Mouse (Mus musculus): ENCODE results near the gene Cd34. TPM values are rescaled to one million over a fixed set of nuclear protein-coding genes. Genes with fewer than 3 reads are reported as not detected.

Cd34 gene
- total RNA-seq (2021) = 10 to 100 TPM; 39.8 to 41.4 TPM
- long read RNA-seq, experiment 1, transcript Cd34-202 (8 exons, 2,554 nt) = minor isoform, 8 of 32 reads
- long read RNA-seq, experiment 1, transcript Cd34-201 (8 exons, 2,454 nt) = major isoform, 16 of 32 reads
- long read RNA-seq, experiment 1, partial matches to known transcripts = 7 of 32 reads
- long read RNA-seq, experiment 1, other reads (novel, unspliced or antisense) = 1 of 32 reads
- long read RNA-seq, experiment 2, transcript Cd34-202 (8 exons, 2,554 nt) = minor isoform, 6 of 39 reads
- long read RNA-seq, experiment 2, transcript Cd34-201 (8 exons, 2,454 nt) = major isoform, 20 of 39 reads
- long read RNA-seq, experiment 2, partial matches to known transcripts = 3 of 39 reads
- long read RNA-seq, experiment 2, other reads (novel, unspliced or antisense) = 10 of 39 reads

DNA sequence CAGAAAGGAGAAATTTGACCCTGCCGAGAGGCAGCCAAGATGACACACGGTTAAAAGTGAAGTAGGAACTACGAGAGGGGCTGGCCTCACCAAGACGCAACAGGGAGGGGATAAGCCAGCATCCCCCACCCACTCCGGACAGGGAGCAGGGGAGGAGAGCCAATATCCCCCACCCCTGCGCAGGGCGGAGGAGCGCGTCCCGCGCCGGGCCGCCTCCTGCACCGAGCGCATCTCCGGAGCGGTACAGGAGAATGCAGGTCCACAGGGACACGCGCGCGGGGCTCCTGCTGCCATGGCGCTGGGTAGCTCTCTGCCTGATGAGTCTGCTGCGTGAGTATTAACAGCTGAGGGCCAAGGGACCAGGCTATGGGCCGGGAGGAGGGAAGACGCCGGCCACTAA is at the start of gene Cd34:
Cd34 (plus strand) TSS at position 105 of the 400 bp plus-strand sequence.
- intact Hi-C loops (cut with DNase I) = no loop called here

DNA sequence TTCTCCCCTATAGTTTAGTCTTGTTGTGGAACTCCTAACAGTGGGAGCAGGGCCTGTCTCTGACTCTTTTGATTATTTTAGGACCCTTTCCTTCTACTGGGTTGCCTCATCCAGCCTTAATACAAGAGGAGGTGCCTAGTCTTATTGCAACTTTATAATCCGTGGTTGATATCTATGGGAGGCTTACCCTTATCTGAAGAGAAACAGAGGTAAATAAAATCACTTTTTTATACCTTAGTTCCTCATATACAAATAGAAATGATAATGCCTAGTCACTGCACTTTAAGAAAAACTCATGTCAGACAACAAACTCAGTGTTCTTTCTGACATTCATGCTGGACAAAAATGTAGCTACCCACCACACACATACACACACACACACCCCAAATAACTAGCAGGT is 44.1 kb upstream of the Cd34 start:
- intact Hi-C loops (cut with DNase I) = no loop called here
- DNase-seq = no peak

More for the DNA sequence above, at the start of gene Cd34:
- DNase-seq = peak; percentile 71 to 80

GRCm38 (mm10) chr1:194895287-194895686 is 43.3 kb upstream of the Cd34 start:
- intact Hi-C loops (cut with DNase I) = no loop called here
- no peak for DNase-seq

DNA sequence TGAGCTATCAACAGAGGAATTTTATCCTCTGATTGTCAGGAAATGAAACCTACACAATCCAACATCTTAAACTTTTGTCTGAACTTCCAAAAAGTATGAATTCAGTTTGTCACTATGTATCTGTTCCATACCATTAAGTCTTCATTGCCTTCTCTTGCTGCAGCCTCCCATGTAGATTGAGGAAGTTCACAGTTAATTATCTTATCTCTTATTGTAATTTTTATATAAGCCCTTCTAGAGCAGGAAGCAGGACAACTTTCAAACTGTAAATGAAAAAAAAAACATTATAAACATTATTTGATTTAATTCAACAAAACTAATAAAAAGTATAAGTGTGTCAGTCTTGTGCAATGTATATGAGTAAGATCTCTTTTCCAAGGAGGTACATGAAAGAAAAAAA is 37.5 kb upstream of the Cd34 start:
- no peak for DNase-seq
- intact Hi-C loops (cut with DNase I) = no loop called here

GRCm38 (mm10) chr1:194901826-194902225 is 36.8 kb upstream of the Cd34 start:
- no peak for DNase-seq
- intact Hi-C loops (cut with DNase I) = no loop called here

- no peak for DNase-seq
- intact Hi-C loops (cut with DNase I) = no loop called here
Measured at GRCm38 (mm10) chr1:194908956-194909355, 29.7 kb upstream of the Cd34 start.

DNA sequence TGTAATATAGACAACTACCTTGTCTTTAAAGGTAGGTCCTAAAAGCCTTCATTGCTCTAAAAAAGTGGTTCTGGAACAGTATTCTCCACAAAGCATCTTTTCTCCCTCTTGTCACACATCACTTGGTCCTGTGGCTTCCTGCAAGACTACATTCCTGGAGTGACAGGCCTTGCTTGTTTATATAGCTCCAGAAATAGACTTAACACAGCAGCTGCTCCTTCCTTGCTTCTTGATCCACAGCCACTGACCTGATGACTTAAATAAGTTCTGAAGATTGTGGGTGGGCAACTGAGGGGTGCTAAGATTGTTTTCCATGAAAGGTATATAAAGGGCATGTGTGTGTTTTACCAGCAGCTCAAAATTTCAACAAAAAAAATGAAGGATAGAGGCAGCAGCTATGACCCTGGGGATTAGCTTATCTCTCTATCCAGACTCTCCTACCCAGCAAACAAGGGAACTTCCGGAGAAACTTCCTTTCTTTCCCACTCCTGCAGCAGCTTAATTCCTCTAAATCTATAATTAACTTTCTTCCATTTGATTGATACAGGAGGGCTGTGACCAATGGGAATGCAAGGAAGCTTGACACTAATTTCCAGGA is 12.8 kb upstream of the Cd34 start:
- DNase-seq = no peak
- intact Hi-C loops (cut with DNase I) = no loop called here

DNA sequence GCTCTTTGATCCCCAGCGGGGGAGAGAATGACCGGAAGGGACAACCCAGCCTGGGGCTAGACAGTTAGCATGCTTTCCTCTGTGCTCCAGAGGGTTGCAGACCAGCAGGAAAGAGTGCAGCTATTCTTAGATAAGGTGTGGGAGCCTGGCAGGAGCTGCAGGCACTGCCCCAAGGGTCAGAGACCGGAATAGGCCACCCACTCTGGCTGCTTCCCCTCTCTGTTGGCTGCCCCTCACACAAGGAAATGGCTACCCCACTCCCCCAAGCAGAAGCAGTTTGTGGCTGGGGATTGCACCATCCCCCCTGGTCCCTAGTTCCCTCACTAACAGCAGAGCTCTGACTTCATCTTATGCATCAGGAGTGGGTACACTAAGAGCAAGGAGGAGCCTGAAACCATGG is 10.7 kb upstream of the Cd34 start:
- intact Hi-C loops (cut with DNase I) = no loop called here
- DNase-seq = no peak

DNA sequence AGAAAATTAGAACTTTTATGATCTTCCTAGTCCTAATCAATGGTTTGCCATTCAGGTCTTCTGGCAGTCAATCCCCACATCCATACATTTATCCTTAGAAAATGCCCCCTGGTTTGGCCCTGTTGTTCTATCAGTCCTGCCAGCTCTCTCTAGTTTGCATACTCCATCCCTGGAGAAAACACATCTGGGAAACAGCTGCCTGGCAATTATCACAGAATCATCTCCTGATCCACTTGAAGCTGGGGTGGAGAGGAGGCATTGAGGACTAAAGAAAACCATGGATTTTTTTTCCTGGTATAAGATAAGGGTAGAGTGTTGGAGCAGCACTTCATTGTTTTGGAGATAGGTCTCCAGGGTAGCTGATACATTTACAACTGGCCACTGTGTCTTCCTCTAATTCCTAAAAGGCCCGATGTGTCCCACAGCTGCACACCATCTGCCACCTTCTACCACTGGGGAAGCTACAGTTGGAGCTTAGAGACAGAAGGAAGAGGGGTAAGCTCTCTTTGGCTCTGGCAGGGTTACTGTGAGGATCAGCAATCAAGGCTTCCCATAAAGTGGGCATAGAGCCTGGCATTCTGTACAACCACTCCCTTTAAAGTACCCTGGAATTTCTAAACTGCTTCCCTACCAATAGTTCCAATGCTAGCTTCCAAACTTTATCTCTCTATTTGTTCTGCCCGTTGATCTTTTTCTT is 9.2 kb upstream of the Cd34 start:
- intact Hi-C loops (cut with DNase I) = no loop called here

GRCm38 (mm10) chr1:194929972-194930355 is 8.7 kb upstream of the Cd34 start:
- peak in 1 of 2 experiments; percentile 63 for DNase-seq
- intact Hi-C loops (cut with DNase I) = no loop called here

More for the DNA sequence above, 9.2 kb upstream of the Cd34 start:
- no peak for DNase-seq

DNA sequence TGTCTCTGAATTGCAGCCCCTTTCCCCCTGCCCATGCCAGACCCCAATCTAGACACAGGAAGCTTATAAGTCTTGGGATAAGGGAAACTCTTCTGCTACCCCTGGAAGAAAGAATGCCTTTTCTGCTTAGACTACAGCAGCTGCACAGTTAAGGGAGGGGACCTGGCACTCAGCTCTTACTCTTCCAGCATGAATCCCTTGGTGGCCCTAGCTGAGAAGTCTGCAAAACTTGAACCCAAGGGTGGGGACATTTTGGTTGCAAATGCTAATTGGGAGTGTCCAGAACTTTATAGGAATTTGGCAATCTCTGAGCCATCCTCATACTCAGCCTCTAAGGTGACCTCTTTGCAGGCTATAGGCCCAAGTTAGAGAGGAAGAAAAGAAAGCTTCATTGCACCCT is 7.9 kb upstream of the Cd34 start:
- intact Hi-C loops (cut with DNase I) = no loop called here
- peak in 1 of 2 experiments; percentile 43 for DNase-seq

DNA sequence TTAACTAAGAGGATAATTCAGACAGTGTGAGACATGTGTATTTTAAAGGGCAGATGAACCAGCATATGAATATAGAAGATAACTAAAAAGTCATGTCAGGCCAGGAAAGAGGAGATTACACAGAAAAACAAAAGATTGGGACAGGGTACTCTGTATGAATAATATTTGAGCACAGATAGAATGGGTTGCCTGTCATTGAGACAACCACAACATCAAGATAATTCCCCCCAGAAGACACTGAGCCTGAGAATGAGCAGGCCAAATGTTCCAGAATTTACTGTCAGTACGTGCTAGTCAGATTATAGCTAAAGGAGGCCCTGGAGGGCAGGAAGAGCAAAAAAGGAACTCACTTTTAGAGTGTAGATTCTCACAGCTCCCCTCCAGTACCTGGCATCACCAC is 3.3 kb upstream of the Cd34 start:
- intact Hi-C loops (cut with DNase I) = no loop called here
- DNase-seq = no peak

- DNase-seq = no peak
- intact Hi-C loops (cut with DNase I) = no loop called here
Measured at GRCm38 (mm10) chr1:194941528-194941927, 2.9 kb downstream of the Cd34 start.

DNA sequence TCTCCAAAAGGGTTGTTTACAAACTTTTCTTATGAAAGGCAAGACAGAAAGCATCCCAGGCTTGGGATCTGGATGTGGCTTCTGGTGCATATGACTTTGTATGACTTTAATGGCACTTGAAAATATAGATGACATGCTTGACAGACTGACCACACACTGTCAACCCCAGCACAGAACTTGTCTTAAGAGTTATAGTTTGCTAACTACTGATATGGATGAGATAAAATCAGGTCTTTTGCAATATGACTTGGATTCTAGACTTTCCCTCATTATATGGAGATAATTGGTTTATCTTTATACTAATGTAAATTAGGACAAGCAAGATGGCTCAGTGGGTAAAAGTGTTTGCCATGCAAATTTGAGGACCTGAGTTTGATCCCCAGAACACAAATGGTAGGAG is 4.3 kb downstream of the Cd34 start:
- DNase-seq = no peak
- intact Hi-C loops (cut with DNase I) = no loop called here

GRCm38 (mm10) chr1:194943485-194943884 is 4.9 kb downstream of the Cd34 start:
- no peak for DNase-seq
- intact Hi-C loops (cut with DNase I) = no loop called here

- intact Hi-C loops (cut with DNase I) = no loop called here
- DNase-seq = peak; percentile 45 to 71
Measured at GRCm38 (mm10) chr1:194945382-194945781, 6.8 kb downstream of the Cd34 start.

GRCm38 (mm10) chr1:194946467-194946866 is 7.8 kb downstream of the Cd34 start:
- no peak for DNase-seq
- intact Hi-C loops (cut with DNase I) = no loop called here

GRCm38 (mm10) chr1:194950913-194951312 is 12.3 kb downstream of the Cd34 start:
- intact Hi-C loops (cut with DNase I) = loop anchor here (10.0 kb wide), 1 partner anchor 326 kb away; no protein-coding TSS in a partner anchor
- no peak for DNase-seq

GRCm38 (mm10) chr1:194952891-194953290 is 14.3 kb downstream of the Cd34 start:
- no peak for DNase-seq
- intact Hi-C loops (cut with DNase I) = loop anchor here (10.0 kb wide), 1 partner anchor 328 kb away; no protein-coding TSS in a partner anchor

- intact Hi-C loops (cut with DNase I) = loop anchor here (10.0 kb wide), 1 partner anchor 330 kb away; no protein-coding TSS in a partner anchor
Measured at GRCm38 (mm10) chr1:194954694-194955093, 16.1 kb downstream of the Cd34 start.

GRCm38 (mm10) chr1:194955749-194956148 is 17.1 kb downstream of the Cd34 start:
- intact Hi-C loops (cut with DNase I) = loop anchor here (10.0 kb wide), 1 partner anchor 331 kb away; no protein-coding TSS in a partner anchor
- no peak for DNase-seq

More at GRCm38 (mm10) chr1:194954694-194955093, 16.1 kb downstream of the Cd34 start:
- DNase-seq = no peak
